Mouse (Mus musculus) embryonic facial prominence, embryonic 13.5 days (tissue): ENCODE measurements around the gene Psmd1. TPM values are rescaled to one million over a fixed set of nuclear protein-coding genes. Genes with fewer than 3 reads are reported as not detected.
A peak's percentile ranks its signal among the peaks of the same experiment; 100 is the strongest.

Experiments
- ATAC-seq: fragments of 200-750 bp; cut with Nextera tagmentation; 2 replicates; pipeline ENCODE4 v1.8.0; 2017; ENCODE audit warnings: low read depth; ENCODE audit not compliant: insufficient number of reproducible peaks, insufficient read depth, low FRiP score, low TSS enrichment
- H3K27ac ChIP-seq: fragments of 300-500 bp; sonication (generic); 2 replicates; pipeline ENCODE4 v1.5.1; 2015; ENCODE audit warnings: moderate library complexity, mild to moderate bottlenecking, inconsistent platforms
- H3K27me3 ChIP-seq: fragments of 300-500 bp; sonication (generic); 2 replicates; pipeline ENCODE4 v1.6.1; 2015; ENCODE audit warnings: mild to moderate bottlenecking, inconsistent platforms
- H3K36me3 ChIP-seq: fragments of 300-500 bp; sonication (generic); 2 replicates; pipeline ENCODE4 v1.6.1; 2015; ENCODE audit warnings: mild to moderate bottlenecking, inconsistent platforms
- H3K4me1 ChIP-seq: fragments of 300-500 bp; sonication (generic); 2 replicates; pipeline ENCODE4 v1.6.1; 2015; ENCODE audit warnings: inconsistent platforms
- H3K4me2 ChIP-seq: fragments of 300-500 bp; sonication (generic); 2 replicates; pipeline ENCODE4 v1.6.1; 2015; ENCODE audit warnings: moderate library complexity, mild to moderate bottlenecking, inconsistent platforms
- H3K4me3 ChIP-seq: fragments of 300-500 bp; sonication (generic); 2 replicates; pipeline ENCODE4 v1.5.1; 2015; ENCODE audit warnings: mild to moderate bottlenecking, inconsistent platforms
- H3K9ac ChIP-seq: fragments of 300-500 bp; sonication (generic); 2 replicates; pipeline ENCODE4 v1.6.1; 2015; ENCODE audit warnings: mild to moderate bottlenecking, inconsistent platforms
- H3K9me3 ChIP-seq: fragments of 300-500 bp; sonication (generic); 2 replicates; pipeline ENCODE4 v1.6.1; 2016; ENCODE audit warnings: inconsistent platforms
- WGBS: fragments of 180-500 bp; shearing (Covaris S2); methylation state at CpG from one replicate; pipeline ENCODE4 v1.1.7; 2015; ENCODE audit warnings: mixed read lengths; 5-methylcytosine and 5-hydroxymethylcytosine counted together
- polyA plus RNA-seq: library from polyadenylated mRNA; unstranded; fragments of >200 nt; fragmentation: Nextera tagmentation; extraction: Ambion mirVana; gene quantifications from 2 replicates; pipeline ENCODE4 v1.2.1, GENCODE M21; 2015

The Psmd1 gene
- polyA plus RNA-seq, 1 experiment from 2014 or later: 161 TPM

- under 1% methylated on average over 108 of the region's 110 CpGs for WGBS
- Histone ChIP-seq H3K4me2 (peak within 1 kb of the TSS; percentile 98), H3K4me1 (peaks cover 10% of the 10 kb centered on the region), H3K36me3 (no peaks in the 10 kb centered on the region), H3K27me3 (peaks cover 64% of the 10 kb centered on the region), H3K27ac (no peak within 1 kb of the TSS), H3K4me3 (peak within 1 kb of the TSS; percentile 59), H3K9ac (peak within 1 kb of the TSS; percentile 72), H3K9me3 (peaks cover 6% of the 10 kb centered on the region; the same call in 1 of the 2 replicates)
- ATAC-seq: peak; percentile 21; the same call in 1 of the 2 replicates
Measured at GRCm38 (mm10) chr1:86045848-86046805, 18.1 kb upstream of the Psmd1 start, which contains the start of gene 2810459M11Rik. Gene 2810459M11Rik (plus strand): TSS chr1:86045863.

- Histone ChIP-seq H3K27me3 (peaks cover 64% of the 10 kb centered on the region), H3K4me3 (peak overlapping the region; percentile 59), H3K9me3 (no peaks in the 10 kb centered on the region), H3K9ac (no peak overlapping the region), H3K4me1 (peaks cover 10% of the 10 kb centered on the region), H3K36me3 (no peaks in the 10 kb centered on the region), H3K4me2 (peak overlapping the region; percentile 98), H3K27ac (no peak overlapping the region)
- 6% methylated on average over 24 of the region's 24 CpGs for WGBS
- no peak for ATAC-seq
Measured at GRCm38 (mm10) chr1:86046833-86047563, 17.2 kb upstream of the Psmd1 start.

- no peaks in the 10 kb centered on the region for H3K9me3 ChIP-seq
- peaks cover 60% of the 10 kb centered on the region for H3K27me3 ChIP-seq
- no peak overlapping the region for H3K4me2 ChIP-seq
- no peak overlapping the region for H3K4me3 ChIP-seq
- H3K36me3 ChIP-seq: no peaks in the 10 kb centered on the region
- H3K27ac ChIP-seq: no peak overlapping the region
- peaks cover 10% of the 10 kb centered on the region for H3K4me1 ChIP-seq
- no peak for ATAC-seq
- 84% methylated on average over 4 of the region's 4 CpGs for WGBS
- no peak overlapping the region for H3K9ac ChIP-seq
Measured at GRCm38 (mm10) chr1:86048231-86048630, 16.0 kb upstream of the Psmd1 start.

GRCm38 (mm10) chr1:86048744-86049143 lies 15.4 kb upstream of the Psmd1 start:
- H3K4me3 ChIP-seq: no peak overlapping the region
- H3K27me3 ChIP-seq: peaks cover 55% of the 10 kb centered on the region
- ATAC-seq: no peak
- no peak overlapping the region for H3K9ac ChIP-seq
- peaks cover 10% of the 10 kb centered on the region for H3K4me1 ChIP-seq
- H3K4me2 ChIP-seq: no peak overlapping the region
- no peak overlapping the region for H3K27ac ChIP-seq
- no peaks in the 10 kb centered on the region for H3K36me3 ChIP-seq
- 79% methylated on average over 3 of the region's 3 CpGs for WGBS
- H3K9me3 ChIP-seq: no peaks in the 10 kb centered on the region

- no peak for ATAC-seq
- Histone ChIP-seq H3K27ac (no peak overlapping the region), H3K36me3 (no peaks in the 10 kb centered on the region), H3K9ac (no peak overlapping the region), H3K9me3 (no peaks in the 10 kb centered on the region), H3K4me2 (no peak overlapping the region), H3K27me3 (peaks cover 9% of the 10 kb centered on the region), H3K4me3 (no peak overlapping the region), H3K4me1 (no peaks in the 10 kb centered on the region)
- 81% methylated on average over 12 of the region's 12 CpGs for WGBS
Measured at GRCm38 (mm10) chr1:86053198-86053921, 10.8 kb upstream of the Psmd1 start.

- no peaks in the 10 kb centered on the region for H3K9me3 ChIP-seq
- H3K4me2 ChIP-seq: no peak overlapping the region
- no peak for ATAC-seq
- H3K27me3 ChIP-seq: no peaks in the 10 kb centered on the region; the same call in 1 of the 2 replicates
- H3K4me1 ChIP-seq: no peaks in the 10 kb centered on the region
- 49% methylated on average over 3 of the region's 3 CpGs for WGBS
- H3K27ac ChIP-seq: no peak overlapping the region
- no peak overlapping the region for H3K4me3 ChIP-seq
- no peak overlapping the region for H3K9ac ChIP-seq
- no peaks in the 10 kb centered on the region for H3K36me3 ChIP-seq
Measured at GRCm38 (mm10) chr1:86054943-86055342, 9.2 kb upstream of the Psmd1 start.

GRCm38 (mm10) chr1:86056284-86056683 lies 7.9 kb upstream of the Psmd1 start:
- Histone ChIP-seq H3K4me2 (no peak overlapping the region), H3K27me3 (no peaks in the 10 kb centered on the region; the same call in 1 of the 2 replicates), H3K4me3 (no peak overlapping the region), H3K9ac (no peak overlapping the region), H3K27ac (no peak overlapping the region), H3K36me3 (no peaks in the 10 kb centered on the region), H3K9me3 (no peaks in the 10 kb centered on the region), H3K4me1 (no peaks in the 10 kb centered on the region)
- 77% methylated on average over 4 of the region's 4 CpGs for WGBS
- ATAC-seq: no peak

GRCm38 (mm10) chr1:86058856-86059769 lies 5.1 kb upstream of the Psmd1 start:
- Histone ChIP-seq H3K36me3 (no peaks in the 10 kb centered on the region), H3K27ac (no peak overlapping the region), H3K4me1 (no peaks in the 10 kb centered on the region), H3K9ac (peak overlapping the region; percentile 58), H3K27me3 (no peaks in the 10 kb centered on the region), H3K4me3 (peak overlapping the region; percentile 41), H3K9me3 (no peaks in the 10 kb centered on the region), H3K4me2 (peak overlapping the region; percentile 62)
- 0 out of 2 replicates have a peak, but pooled peaks have one; percentile 40 for ATAC-seq
- 12% methylated on average over 21 of the region's 21 CpGs for WGBS

GRCm38 (mm10) chr1:86062523-86062922 lies 1.7 kb upstream of the Psmd1 start:
- Histone ChIP-seq H3K4me2 (no peak overlapping the region), H3K36me3 (peaks cover 5% of the 10 kb centered on the region; the same call in 1 of the 2 replicates), H3K27me3 (no peaks in the 10 kb centered on the region), H3K27ac (no peak overlapping the region), H3K4me3 (no peak overlapping the region), H3K9ac (no peak overlapping the region), H3K4me1 (peaks cover 12% of the 10 kb centered on the region), H3K9me3 (no peaks in the 10 kb centered on the region)
- 80% methylated on average over 6 of the region's 6 CpGs for WGBS
- no peak for ATAC-seq

- Histone ChIP-seq H3K4me3 (no peak overlapping the region), H3K27me3 (no peaks in the 10 kb centered on the region), H3K27ac (no peak overlapping the region), H3K9ac (no peak overlapping the region), H3K36me3 (peaks cover 74% of the 10 kb centered on the region), H3K4me1 (no peaks in the 10 kb centered on the region), H3K4me2 (no peak overlapping the region), H3K9me3 (0 out of 2 replicates have a peak, but pooled peaks cover 4% of the 10 kb centered on the region)
- WGBS: 98% methylated on average over 2 of the region's 2 CpGs
- ATAC-seq: no peak
Measured at GRCm38 (mm10) chr1:86076565-86076964, 12.4 kb downstream of the Psmd1 start.
